Mouse (Mus musculus) activated CD4-positive, CD25-positive, alpha-beta regulatory T cell, adult 9 weeks (primary cell): ENCODE data around the gene Nrn1l. TPM values are rescaled to one million over a fixed set of nuclear protein-coding genes. Genes with fewer than 3 reads are reported as not detected.

Experiments used
- polyA plus RNA-seq: library from polyadenylated mRNA; unstranded; fragments of 100-300 nt; shearing (Covaris generic); gene quantifications from one replicate; pipeline ENCODE4 v1.2.1, GENCODE M21; 2017

Gene Nrn1l
- 2.5 TPM for polyA plus RNA-seq

GRCm38 (mm10) chr8:105893339-105893738 lies at the start of gene Nrn1l:
TSS of gene Nrn1l (plus strand) at chr8:105893567.

GRCm38 (mm10) chr8:105853178-105853577 lies 40.2 kb upstream of the Nrn1l start, which contains the start of gene Cenpt:
TSS of gene Cenpt (minus strand) at chr8:105853278.

GRCm38 (mm10) chr8:105854715-105855216 lies 38.6 kb upstream of the Nrn1l start, which contains the start of gene Thap11:
TSS of gene Thap11 (plus strand) at chr8:105855132.

GRCm38 (mm10) chr8:105860143-105860981 lies 33.0 kb upstream of the Nrn1l start, which contains the start of gene Nutf2:
TSS of gene Nutf2 (plus strand) at chr8:105860580.

GRCm38 (mm10) chr8:105880754-105881520 lies 12.4 kb upstream of the Nrn1l start, which contains the start of gene Edc4:
TSS of gene Edc4 (plus strand) at chr8:105880881.

GRCm38 (mm10) chr8:105900180-105900940 lies 7.0 kb downstream of the Nrn1l start, which contains the start of gene Pskh1:
TSS of gene Pskh1 (plus strand) at chr8:105900441.

GRCm38 (mm10) chr8:105933762-105934161 lies 40.4 kb downstream of the Nrn1l start, which contains the start of gene Ctrl:
TSS of gene Ctrl (minus strand) at chr8:105933862.

GRCm38 (mm10) chr8:105938306-105938669 lies 44.9 kb downstream of the Nrn1l start, which contains the start of gene Psmb10:
TSS of gene Psmb10 (minus strand) at chr8:105938444.

GRCm38 (mm10) chr8:105943321-105943739 lies 50.0 kb downstream of the Nrn1l start, which contains the start of gene Lcat:
TSS of gene Lcat (minus strand) at chr8:105943382.

Other genes starting within 250 kb of the Nrn1l start
- gene Carmil2, start 207.3 kb upstream of the Nrn1l start, polyA plus RNA-seq, result 18.9 TPM
- 72.4 TPM for gene Acd, start 192.5 kb upstream of the Nrn1l start, polyA plus RNA-seq
- gene Pard6a, start 192.4 kb upstream of the Nrn1l start, polyA plus RNA-seq, result 10.7 TPM
- gene 4933405L10Rik, start 185.9 kb upstream of the Nrn1l start, polyA plus RNA-seq, result not detected
- gene Enkd1, start 185.4 kb upstream of the Nrn1l start, polyA plus RNA-seq, result 3.5 TPM
- 4.7 TPM for gene Gfod2, start 134.9 kb upstream of the Nrn1l start, polyA plus RNA-seq
- gene Ranbp10, start 66.2 kb upstream of the Nrn1l start, polyA plus RNA-seq, result 31.2 TPM
- gene Tsnaxip1, start 65.8 kb upstream of the Nrn1l start, polyA plus RNA-seq, result 0.13 TPM
- 17.1 TPM for gene Cenpt, start 40.3 kb upstream of the Nrn1l start, polyA plus RNA-seq
- gene Thap11, start 38.4 kb upstream of the Nrn1l start, polyA plus RNA-seq, result 11.7 TPM
- 7.7 TPM for gene Nutf2, start 33.0 kb upstream of the Nrn1l start, polyA plus RNA-seq
- gene Edc4, start 12.7 kb upstream of the Nrn1l start, polyA plus RNA-seq, result 98.0 TPM
- 29.3 TPM for gene Pskh1, start 6.9 kb downstream of the Nrn1l start, polyA plus RNA-seq
- gene Ctrl, start 40.3 kb downstream of the Nrn1l start, polyA plus RNA-seq, result 3.4 TPM
- 546 TPM for gene Psmb10, start 44.9 kb downstream of the Nrn1l start, polyA plus RNA-seq
- gene Lcat, start 49.8 kb downstream of the Nrn1l start, polyA plus RNA-seq, result 0.82 TPM
- gene Slc12a4, start 72.5 kb downstream of the Nrn1l start, polyA plus RNA-seq, result 13.3 TPM
- gene Dpep3, start 85.9 kb downstream of the Nrn1l start, polyA plus RNA-seq, result not detected
- gene Dus2, start 97.8 kb downstream of the Nrn1l start, polyA plus RNA-seq, result 34.1 TPM
- not detected for gene Dpep2nb, start 112.4 kb downstream of the Nrn1l start, polyA plus RNA-seq
- 9.8 TPM for gene Ddx28, start 118.3 kb downstream of the Nrn1l start, polyA plus RNA-seq
- 51.8 TPM for gene Nfatc3, start 165.3 kb downstream of the Nrn1l start, polyA plus RNA-seq
- gene Esrp2, start 243.4 kb downstream of the Nrn1l start, polyA plus RNA-seq, result 2.9 TPM